Mouse (Mus musculus): ENCODE data around the gene Asb3. TPM values are rescaled to one million over a fixed set of nuclear protein-coding genes. Genes with fewer than 3 reads are reported as not detected.

The Asb3 gene
- polyA plus RNA-seq, 1 experiment from 2014 or later = 30.5 TPM

Other genes starting within 250 kb of the Asb3 start
- 26.3 and 29.1 TPM in 2 replicates for gene Acyp2, start 235.8 kb upstream of the Asb3 start, polyA plus RNA-seq (2015; fragmentation: Nextera tagmentation; extraction: Ambion mirVana)
- gene Psme4, start 113.7 kb upstream of the Asb3 start, polyA plus RNA-seq (2015; fragmentation: Nextera tagmentation; extraction: Ambion mirVana) = 12.0 and 16.0 TPM in 2 replicates
- gene Gpr75, start 58 bp upstream of the Asb3 start, polyA plus RNA-seq (2015; fragmentation: Nextera tagmentation; extraction: Ambion mirVana) = 7.5 and 8.7 TPM in 2 replicates
- 10.5 TPM in 2 replicates for gene Erlec1, start 68.9 kb downstream of the Asb3 start, polyA plus RNA-seq (2015; fragmentation: Nextera tagmentation; extraction: Ambion mirVana)
- gene Chac2, start 100.9 kb downstream of the Asb3 start, polyA plus RNA-seq (2015; fragmentation: Nextera tagmentation; extraction: Ambion mirVana) = 28.9 and 32.7 TPM in 2 replicates

All from hindbrain, embryonic 15.5 days (tissue).